8 mouse cellular contexts compared by ENCODE assay signal in genomic region chr9:71486127-71486526, GRCm38 (mm10). TPM values are rescaled to one million over a fixed set of nuclear protein-coding genes. Genes with fewer than 3 reads are reported as not detected.
DNase-seq lines count a peak whose midpoint lies in the region; ATAC-seq and TF ChIP-seq lines count a peak whose summit lies in the region.

No protein-coding gene starts in this region.

- TF ChIP-seq CTCF in cerebellum, adult 2 months (IDR thresholded peaks at IDR 0.05; ENCODE audit: borderline replicate concordance, insufficient read depth, low read depth, low read length) = no peak

- H3K4me3 ChIP-seq in cerebellum, adult 2 months (replicated peaks; ENCODE audit: insufficient read depth, low read depth, low read length) = peak overlapping the region; percentile 81
- peak overlapping the region; percentile 96 for H3K4me3 ChIP-seq in megakaryocyte, embryonic 14.5 days (replicated peaks)
- H3K4me3 ChIP-seq in limb, embryonic 13.5 days = peak overlapping the region; percentile 96
- peak overlapping the region; percentile 97 for H3K4me3 ChIP-seq in stomach, embryonic 15.5 days (replicated peaks)

- H3K4me1 ChIP-seq in cerebellum, adult 2 months (ENCODE audit: control insufficient read depth, insufficient read depth, low read length) = no peaks in the 10 kb centered on the region
- peaks cover 11% of the 10 kb centered on the region for H3K4me1 ChIP-seq in megakaryocyte, embryonic 14.5 days
- peaks cover 23% of the 10 kb centered on the region for H3K4me1 ChIP-seq in limb, embryonic 13.5 days
- H3K4me1 ChIP-seq in stomach, embryonic 15.5 days = peaks cover 8% of the 10 kb centered on the region; the same call in 1 of the 2 replicates

- H3K4me2 ChIP-seq in limb, embryonic 13.5 days (replicated peaks) = peak overlapping the region; percentile 84
- peak overlapping the region; percentile 42; the same call in 1 of the 2 replicates for H3K4me2 ChIP-seq in stomach, embryonic 15.5 days

- H3K36me3 ChIP-seq in megakaryocyte, embryonic 14.5 days (replicated peaks; ENCODE audit: low read length) = peaks cover 25% of the 10 kb centered on the region
- peaks cover 25% of the 10 kb centered on the region for H3K36me3 ChIP-seq in limb, embryonic 13.5 days
- peaks cover 19% of the 10 kb centered on the region for H3K36me3 ChIP-seq in stomach, embryonic 15.5 days

- no peak overlapping the region for H3K27ac ChIP-seq in cerebellum, adult 2 months (ENCODE audit: insufficient read depth, low read length)
- H3K27ac ChIP-seq in limb, embryonic 13.5 days = no peak overlapping the region; the same call in 1 of the 2 replicates
- peak overlapping the region; percentile 93 for H3K27ac ChIP-seq in stomach, embryonic 15.5 days

- TF ChIP-seq POLR2A in cerebellum, adult 2 months (IDR thresholded peaks at IDR 0.05; ENCODE audit: borderline replicate concordance, insufficient read depth, low read length) = no peak

- H3K9ac ChIP-seq in limb, embryonic 13.5 days = peak overlapping the region; percentile 100; the same call in 1 of the 2 replicates
- H3K9ac ChIP-seq in stomach, embryonic 15.5 days = no peak overlapping the region

- peak in 1 of 2 experiments; percentile 17 for DNase-seq in cerebellum, adult 2 months

- no peaks in the 10 kb centered on the region for H3K9me3 ChIP-seq in megakaryocyte, embryonic 14.5 days
- no peaks in the 10 kb centered on the region for H3K9me3 ChIP-seq in limb, embryonic 13.5 days
- H3K9me3 ChIP-seq in stomach, embryonic 15.5 days = no peaks in the 10 kb centered on the region

- 46% methylated on average over 7 of the region's 7 CpGs for WGBS in cerebellum, adult 2 months
- WGBS in limb, embryonic 13.5 days = 39% methylated on average over 7 of the region's 7 CpGs
- WGBS in stomach, embryonic 15.5 days = 35% methylated on average over 7 of the region's 7 CpGs

- H3K27me3 ChIP-seq in cerebellum, adult 2 months (ENCODE audit: control insufficient read depth, insufficient read depth, low read length) = no peaks in the 10 kb centered on the region; the same call in 1 of the 2 replicates
- H3K27me3 ChIP-seq in megakaryocyte, embryonic 14.5 days (replicated peaks) = peaks cover 3% of the 10 kb centered on the region
- peaks cover 10% of the 10 kb centered on the region for H3K27me3 ChIP-seq in limb, embryonic 13.5 days
- H3K27me3 ChIP-seq in stomach, embryonic 15.5 days (replicated peaks) = no peaks in the 10 kb centered on the region

- ATAC-seq in cerebellum, adult (ENCODE audit: insufficient number of reproducible peaks, low FRiP score, low TSS enrichment) = no peak
- ATAC-seq in megakaryocyte, adult 5-6 weeks (ENCODE audit: poor library complexity, severe bottlenecking) = no peak
- 0 out of 2 replicates have a peak, but pooled peaks have one; percentile 2 for ATAC-seq in limb, embryonic 13.5 days (ENCODE audit: low FRiP score, low read depth)
- no peak for ATAC-seq in stomach, embryonic 15.5 days (ENCODE audit: insufficient read depth, low FRiP score, low read depth)
- no peak for ATAC-seq in activated CD4-positive, CD25-positive, alpha-beta regulatory T cell, adult 4 months
- ATAC-seq in megakaryocyte-erythroid progenitor cell, adult 5-6 weeks (replicated peaks; ENCODE audit: low FRiP score, low TSS enrichment, poor library complexity, severe bottlenecking) = no peak

RNA-seq across cellular contexts. Expression of gene Polr2m, which starts 0.4 kb away (rescaled TPM):
- 267 and 305 TPM in 2 replicates for polyA plus RNA-seq in cerebellum, adult 2 months (2012; rRNA removed)
- polyA plus RNA-seq in megakaryocyte, embryonic 14.5 days (2012; ENCODE audit: insufficient read depth, low replicate concordance) = 132 and 217 TPM in 2 replicates
- total RNA-seq in megakaryocyte, adult 5-6 weeks (2015) = 62.7 and 63.7 TPM in 2 replicates
- total RNA-seq in megakaryocyte, adult 5-6 weeks (2017) = 92.6 and 107 TPM in 2 replicates
- polyA plus RNA-seq in limb, embryonic 13.5 days (2015; fragmentation: Nextera tagmentation; extraction: Ambion mirVana) = 512 and 546 TPM in 2 replicates
- 337 and 342 TPM in 2 replicates for polyA plus RNA-seq in stomach, embryonic 15.5 days (2015; fragmentation: Nextera tagmentation; extraction: Ambion mirVana)
- polyA plus RNA-seq in activated CD4-positive, CD25-positive, alpha-beta regulatory T cell, adult 4 months (2017; shearing (Covaris generic)) = 10 to 100 TPM; 19.2 to 25.7 TPM
- 104 and 114 TPM in 2 replicates for total RNA-seq in megakaryocyte-erythroid progenitor cell, adult 5-6 weeks (2014; fragmentation: Nextera tagmentation)
- total RNA-seq in megakaryocyte-erythroid progenitor cell, adult 5-6 weeks (2017) = 142 and 160 TPM in 2 replicates
